Mouse (Mus musculus) lung, postnatal 0 days (tissue): ENCODE measurements at regions not wholly inside any gene's neighbourhood (a gene's known extent, or its start where the extent isn't known, plus 50 kb on each side); places are given as distances from the start of the nearest gene placed in this dataset.

ENCODE experiments used
- ATAC-seq: fragments of 200-750 bp; cut with Nextera tagmentation; 2 replicates; pipeline ENCODE4 v1.8.0; 2017; ENCODE audit warnings: moderate library complexity
- DNase-seq: peaks from one replicate; pipeline ENCODE4 v3.0.0-alpha.2; 2016; ENCODE audit warnings: low spot score
- H3K27ac ChIP-seq: fragments of 300-500 bp; sonication (generic); 2 replicates; pipeline ENCODE4 v1.5.1; 2014; ENCODE audit warnings: antibody characterized with exemption, mild to moderate bottlenecking, low read length, mixed read lengths
- H3K27me3 ChIP-seq: fragments of 300-500 bp; sonication (generic); replicated peaks from 2 replicates; pipeline ENCODE4 v1.6.1; 2014; ENCODE audit warnings: low read length, mixed read lengths; ENCODE audit not compliant: insufficient read depth
- H3K36me3 ChIP-seq: fragments of 300-500 bp; sonication (generic); 2 replicates; pipeline ENCODE4 v1.6.1; 2014; ENCODE audit warnings: low read length, mixed read lengths; ENCODE audit not compliant: insufficient read depth
- H3K4me1 ChIP-seq: fragments of 300-500 bp; sonication (generic); 2 replicates; pipeline ENCODE4 v1.6.1; 2014; ENCODE audit warnings: antibody characterized with exemption, low read depth, low read length, mixed read lengths; ENCODE audit not compliant: insufficient read depth
- H3K4me2 ChIP-seq: fragments of 300-500 bp; sonication (generic); replicated peaks from 2 replicates; pipeline ENCODE4 v1.6.1; 2014; ENCODE audit warnings: low read depth, mild to moderate bottlenecking, low read length, moderate library complexity, mixed read lengths
- H3K4me3 ChIP-seq: fragments of 300-500 bp; sonication (generic); 2 replicates; pipeline ENCODE4 v1.5.1; 2014; ENCODE audit warnings: low read depth, low read length
- H3K9ac ChIP-seq: fragments of 300-500 bp; sonication (generic); replicated peaks from 2 replicates; pipeline ENCODE4 v1.6.1; 2014; ENCODE audit warnings: low read depth, mild to moderate bottlenecking
- H3K9me3 ChIP-seq: fragments of 300-500 bp; sonication (generic); 2 replicates; pipeline ENCODE4 v1.6.1; 2016; ENCODE audit warnings: low read length, mixed read lengths
- CTCF ChIP-seq: IDR thresholded peaks from 2 replicates; pipeline ENCODE4 v1.5.1; 2016; ENCODE audit warnings: antibody characterized with exemption, mild to moderate bottlenecking
- EP300 ChIP-seq: IDR thresholded peaks from 2 replicates; pipeline ENCODE4 v1.6.1; 2016; ENCODE audit warnings: antibody characterized with exemption, mild to moderate bottlenecking, control low read depth
- WGBS: fragments of 180-500 bp; shearing (Covaris S2); extraction: QIAGEN DNeasy Blood & Tissue Kit; methylation state at CpG from one replicate; pipeline ENCODE4 v1.1.7; 2014; 5-methylcytosine and 5-hydroxymethylcytosine counted together

DNA sequence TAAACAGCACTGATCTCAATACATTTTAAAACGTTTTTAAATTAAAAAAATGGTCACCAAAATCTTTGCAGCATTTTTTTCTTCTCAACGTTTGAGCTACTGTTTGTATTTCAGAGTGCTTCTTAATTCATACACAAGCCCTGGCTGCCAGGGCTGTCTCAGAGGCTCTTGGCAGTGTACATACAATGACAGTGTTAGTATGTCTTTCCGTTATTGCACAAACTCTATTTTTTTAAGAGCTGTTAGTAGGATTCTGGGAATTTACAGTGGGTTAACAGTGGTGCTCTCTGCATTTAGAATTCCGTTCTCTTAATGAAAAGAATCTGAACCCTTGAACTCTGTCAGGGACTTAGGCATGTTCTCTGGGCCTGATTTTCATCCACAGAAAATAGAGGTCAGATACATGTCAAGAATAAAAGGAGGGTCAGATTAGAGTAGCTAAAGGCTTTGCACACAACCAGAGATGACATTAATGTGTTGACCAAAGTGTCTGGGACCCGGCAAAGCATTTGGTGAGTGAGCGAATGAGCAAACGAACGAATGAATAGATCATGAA lies 219.5 kb upstream of the Rbms1 start:
- H3K4me2 ChIP-seq, result no peak overlapping the region
- peak; percentile 83 for DNase-seq
- no peak overlapping the region for H3K4me3 ChIP-seq
- no peak overlapping the region for H3K27ac ChIP-seq
- peak; percentile 75 for ATAC-seq
- H3K9ac ChIP-seq, result no peak overlapping the region
- H3K36me3 ChIP-seq, result no peaks in the 10 kb centered on the region
- WGBS, result 38% methylated on average over 8 of the region's 8 CpGs
- no peaks in the 10 kb centered on the region for H3K9me3 ChIP-seq
- H3K27me3 ChIP-seq, result no peaks in the 10 kb centered on the region
- no peaks in the 10 kb centered on the region for H3K4me1 ChIP-seq
- no peak for TF ChIP-seq CTCF
- TF ChIP-seq EP300, result peak; percentile 57

DNA sequence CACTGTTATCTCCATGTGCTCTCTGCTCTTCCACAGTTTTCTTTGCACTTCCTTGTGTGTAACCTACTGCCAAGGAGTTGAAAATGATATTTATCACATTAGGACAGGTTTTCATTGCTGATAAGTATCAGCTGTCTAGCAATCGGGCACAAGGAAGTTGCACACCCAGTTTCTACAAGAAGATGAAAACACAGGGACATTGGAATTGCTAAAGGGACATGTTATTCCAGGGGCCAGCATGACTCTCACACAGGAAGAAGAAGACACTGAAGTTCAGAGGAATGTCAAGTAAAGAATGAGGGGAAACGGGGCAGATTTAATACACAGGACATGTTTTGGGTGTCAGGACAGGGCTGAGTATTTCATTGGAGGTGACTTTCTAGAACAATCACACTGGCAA lies 214.8 kb upstream of the Rbms1 start:
- Histone ChIP-seq H3K9ac (no peak overlapping the region), H3K9me3 (no peaks in the 10 kb centered on the region), H3K4me3 (no peak overlapping the region), H3K4me2 (no peak overlapping the region), H3K36me3 (no peaks in the 10 kb centered on the region), H3K27ac (no peak overlapping the region), H3K4me1 (no peaks in the 10 kb centered on the region), H3K27me3 (no peaks in the 10 kb centered on the region)
- TF ChIP-seq EP300 (peak; percentile 75), CTCF (no peak)
- ATAC-seq (peak; percentile 16; the same call in 1 of the 2 replicates), DNase-seq (peak; percentile 15)
- WGBS, result 54% methylated on average over 2 of the region's 2 CpGs

DNA sequence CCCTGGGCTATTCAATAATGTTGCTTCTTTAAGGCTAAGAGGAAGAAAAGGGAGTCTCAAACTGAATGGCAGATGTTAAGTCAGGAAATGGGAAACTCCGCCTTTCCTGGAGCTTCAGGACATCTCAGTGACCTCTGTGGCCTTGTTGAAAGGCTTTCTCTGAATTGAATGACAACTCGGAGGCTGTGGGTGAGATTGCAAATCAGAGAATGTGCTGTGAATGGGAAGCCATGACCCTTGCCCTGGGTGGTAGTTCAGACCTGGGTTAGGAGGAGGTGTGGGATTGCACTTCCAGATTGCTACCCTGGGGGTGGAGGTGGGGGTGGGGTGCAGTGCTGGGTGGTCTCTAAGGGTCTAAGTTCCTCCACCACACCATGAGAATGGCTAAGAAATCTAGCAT lies 213.8 kb upstream of the Rbms1 start:
- no peak overlapping the region for H3K4me2 ChIP-seq
- no peak overlapping the region for H3K4me3 ChIP-seq
- no peak for ATAC-seq
- H3K36me3 ChIP-seq, result no peaks in the 10 kb centered on the region
- H3K9ac ChIP-seq, result no peak overlapping the region
- peak; percentile 13 for DNase-seq
- no peak for TF ChIP-seq CTCF
- no peak for TF ChIP-seq EP300
- 20% methylated on average over 2 of the region's 2 CpGs for WGBS
- H3K9me3 ChIP-seq, result no peaks in the 10 kb centered on the region
- no peak overlapping the region for H3K27ac ChIP-seq
- H3K27me3 ChIP-seq, result no peaks in the 10 kb centered on the region
- no peaks in the 10 kb centered on the region for H3K4me1 ChIP-seq

DNA sequence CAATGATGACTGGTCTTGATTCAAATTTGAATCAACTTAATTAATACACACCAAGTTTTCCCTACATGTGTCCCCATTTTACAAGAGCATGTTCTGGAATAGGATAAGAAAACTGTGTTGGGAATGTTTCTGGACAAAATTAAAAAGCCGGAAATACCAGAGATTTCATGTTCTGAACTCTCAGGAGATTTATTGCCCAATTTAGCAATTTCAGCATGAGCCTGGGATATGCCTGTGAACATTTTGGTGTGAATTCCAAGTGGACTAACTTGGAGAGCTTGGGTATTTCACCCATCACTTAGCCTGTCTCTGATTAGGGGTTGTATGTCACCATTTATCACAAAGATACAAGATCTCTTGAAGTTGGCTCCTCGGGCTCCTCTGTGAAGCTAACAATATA lies 210.6 kb upstream of the Rbms1 start:
- Histone ChIP-seq H3K27ac (no peak overlapping the region), H3K9ac (no peak overlapping the region), H3K4me2 (no peak overlapping the region), H3K4me1 (no peaks in the 10 kb centered on the region), H3K4me3 (no peak overlapping the region), H3K36me3 (no peaks in the 10 kb centered on the region), H3K9me3 (no peaks in the 10 kb centered on the region), H3K27me3 (no peaks in the 10 kb centered on the region)
- TF ChIP-seq CTCF (no peak), EP300 (no peak)
- WGBS, result 43% methylated on average over 2 of the region's 2 CpGs
- no peak for ATAC-seq
- DNase-seq, result peak; percentile 49

DNA sequence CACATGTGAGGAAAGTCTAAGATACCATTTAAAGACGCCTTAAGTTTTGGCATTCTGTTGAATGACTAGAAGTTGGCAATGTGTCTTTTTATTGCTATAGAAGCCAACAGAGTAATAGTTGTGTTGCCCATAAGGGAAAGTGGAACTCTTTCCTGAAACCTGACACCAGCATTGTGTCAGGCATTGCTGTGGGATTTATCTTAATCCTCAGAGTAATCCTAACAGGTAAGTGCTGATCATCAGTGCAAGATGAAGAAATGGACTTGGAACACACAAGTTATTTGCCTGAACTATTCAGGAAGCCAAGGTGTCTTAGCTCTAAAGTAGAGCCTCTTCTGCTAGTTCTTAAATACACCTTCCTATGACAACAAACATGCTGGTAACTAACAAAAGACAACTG lies 198.3 kb upstream of the Rbms1 start:
- H3K9ac ChIP-seq, result no peak overlapping the region
- H3K9me3 ChIP-seq, result no peaks in the 10 kb centered on the region
- WGBS, result 77% methylated on average over 1 of the region's 1 CpGs
- H3K4me3 ChIP-seq, result no peak overlapping the region
- no peak overlapping the region for H3K27ac ChIP-seq
- H3K4me2 ChIP-seq, result no peak overlapping the region
- DNase-seq, result no peak
- no peaks in the 10 kb centered on the region for H3K36me3 ChIP-seq
- no peaks in the 10 kb centered on the region for H3K4me1 ChIP-seq
- no peaks in the 10 kb centered on the region for H3K27me3 ChIP-seq
- no peak for TF ChIP-seq EP300
- no peak for TF ChIP-seq CTCF
- no peak for ATAC-seq

DNA sequence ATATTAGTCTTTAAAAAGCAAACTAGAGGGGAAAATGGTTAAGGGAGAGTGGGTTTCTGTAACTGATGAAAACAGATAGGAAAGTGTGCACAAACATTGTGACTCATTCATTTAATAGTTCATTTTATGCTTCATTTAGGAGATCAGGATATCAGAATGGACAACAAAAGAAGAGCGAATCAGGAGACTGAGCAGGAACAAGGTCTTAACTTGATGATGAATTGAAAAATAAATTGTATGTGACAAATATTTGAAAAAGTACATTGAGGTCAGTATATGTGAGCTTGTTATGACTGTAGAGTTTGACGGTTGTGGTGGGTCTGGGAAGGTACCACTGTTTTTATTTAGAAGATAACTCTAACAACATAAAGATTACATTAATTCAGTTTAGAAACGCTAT lies 196.8 kb upstream of the Rbms1 start:
- Histone ChIP-seq H3K36me3 (no peaks in the 10 kb centered on the region), H3K4me1 (no peaks in the 10 kb centered on the region), H3K4me2 (no peak overlapping the region), H3K9me3 (no peaks in the 10 kb centered on the region), H3K9ac (no peak overlapping the region), H3K27me3 (no peaks in the 10 kb centered on the region), H3K4me3 (no peak overlapping the region), H3K27ac (no peak overlapping the region)
- ATAC-seq (no peak), DNase-seq (no peak)
- 81% methylated on average over 3 of the region's 3 CpGs for WGBS
- TF ChIP-seq CTCF, result no peak
- TF ChIP-seq EP300, result no peak
